Mouse (Mus musculus) left cerebral cortex, adult 8-10 months (tissue): Measurements from ENCODE around the gene Rcn3. TPM values are rescaled to one million over a fixed set of nuclear protein-coding genes. Genes with fewer than 3 reads are reported as not detected.
"Not testable (repeated sequence)": the region's sequence is repeated elsewhere in the genome, so short reads cannot be mapped to it uniquely, and the experiment has no call there.

Experiments used
- DNase-seq, 2 experiments: peaks; one replicate each; pipeline ENCODE4 v3.0.0; 2022; ENCODE audit warnings: low spot score in 2 of 2
- total RNA-seq, 4 experiments: library from RNA; stranded (reverse); gene quantifications; 2 replicates each; pipeline ENCODE4 v1.2.4; 2022

Gene Rcn3
- total RNA-seq, 4 experiments from 2014 or later, result 5.7 to 8.3 (median 5.9) TPM

GRCm38 (mm10) chr7:45098541-45099240 is 6.7 kb upstream of the Rcn3 start:
- DNase-seq, result no peak

GRCm38 (mm10) chr7:45097479-45097878 is 5.5 kb upstream of the Rcn3 start:
- DNase-seq, result no peak

- not testable (repeated sequence) for DNase-seq
Observed at GRCm38 (mm10) chr7:45095965-45096364, 3.9 kb upstream of the Rcn3 start.

GRCm38 (mm10) chr7:45095367-45095766 is 3.3 kb upstream of the Rcn3 start:
- no peak for DNase-seq

GRCm38 (mm10) chr7:45094121-45094520 is 2.1 kb upstream of the Rcn3 start:
- DNase-seq, result no peak

- no peak for DNase-seq
Observed at GRCm38 (mm10) chr7:45093516-45093905, 1.5 kb upstream of the Rcn3 start.

GRCm38 (mm10) chr7:45092828-45093515 is 951 bp upstream of the Rcn3 start:
- no peak for DNase-seq

GRCm38 (mm10) chr7:45091001-45091990 is 725 bp downstream of the Rcn3 start:
- DNase-seq, result no peak

GRCm38 (mm10) chr7:45090251-45090977 is 1.6 kb downstream of the Rcn3 start:
- no peak for DNase-seq

GRCm38 (mm10) chr7:45088597-45088996 is 3.4 kb downstream of the Rcn3 start:
- DNase-seq, result no peak

- DNase-seq, result no peak
Observed at GRCm38 (mm10) chr7:45086084-45086483, 5.9 kb downstream of the Rcn3 start.

GRCm38 (mm10) chr7:45083300-45083890 is 8.6 kb downstream of the Rcn3 start:
- DNase-seq, result no peak

- no peak for DNase-seq
Observed at GRCm38 (mm10) chr7:45082401-45083299, 9.4 kb downstream of the Rcn3 start.

GRCm38 (mm10) chr7:45081016-45081415 is 11.0 kb downstream of the Rcn3 start:
- no peak for DNase-seq

- peak; percentile 70 to 96 for DNase-seq
Observed at GRCm38 (mm10) chr7:45079856-45080255, 12.2 kb downstream of the Rcn3 start.

- DNase-seq, result no peak
Observed at GRCm38 (mm10) chr7:45078513-45078912, 13.5 kb downstream of the Rcn3 start.

GRCm38 (mm10) chr7:45077829-45078228 is 14.2 kb downstream of the Rcn3 start:
- no peak for DNase-seq

- DNase-seq, result no peak
Observed at GRCm38 (mm10) chr7:45077322-45077721, 14.7 kb downstream of the Rcn3 start.

GRCm38 (mm10) chr7:45076501-45076900 is 15.5 kb downstream of the Rcn3 start:
- DNase-seq, result no peak

- no peak for DNase-seq
Observed at GRCm38 (mm10) chr7:45075405-45075804, 16.6 kb downstream of the Rcn3 start.
